Mouse (Mus musculus) G1E (cell line): Measurements from ENCODE around the gene Foxo3.

Experiments used
- CTCF ChIP-seq: IDR thresholded peaks from 2 replicates; pipeline ENCODE4 v1.5.1; 2012; ENCODE audit warnings: low read depth, low read length, inconsistent platforms, mixed read lengths
- GATA1 ChIP-seq: IDR thresholded peaks from 2 replicates; pipeline ENCODE4 v1.6.1; 2012; ENCODE audit warnings: borderline replicate concordance, low read length, inconsistent platforms, mixed read lengths
- GATA2 ChIP-seq: IDR thresholded peaks from 2 replicates; pipeline ENCODE4 v1.6.1; 2012; ENCODE audit warnings: low read depth, low read length, inconsistent platforms, borderline replicate concordance
- TAL1 ChIP-seq: conservative IDR thresholded peaks from 2 replicates; pipeline ENCODE4 v1.6.1; 2012; ENCODE audit warnings: low read depth, low read length, inconsistent platforms, mixed read lengths

- TF ChIP-seq CTCF (no peak), GATA1 (no peak), GATA2 (no peak), TAL1 (no peak)
Observed at GRCm38 (mm10) chr10:42269281-42270025, 7.1 kb downstream of the Foxo3 start.
